Mouse (Mus musculus) liver, adult 2 months (tissue): ENCODE results near the gene Dennd6a.

ENCODE experiments used
- CTCF ChIP-seq: fragments of 200-500 bp; IDR thresholded peaks from 2 replicates; pipeline ENCODE4 v1.5.1; 2011; ENCODE audit warnings: low read depth, low read length, control low read depth
- POLR2A ChIP-seq: fragments of 200-500 bp; IDR thresholded peaks from 2 replicates; pipeline ENCODE4 v1.6.1; 2011; ENCODE audit warnings: low read length, control low read depth; ENCODE audit not compliant: insufficient read depth; ENCODE audit errors: extremely low read depth

DNA sequence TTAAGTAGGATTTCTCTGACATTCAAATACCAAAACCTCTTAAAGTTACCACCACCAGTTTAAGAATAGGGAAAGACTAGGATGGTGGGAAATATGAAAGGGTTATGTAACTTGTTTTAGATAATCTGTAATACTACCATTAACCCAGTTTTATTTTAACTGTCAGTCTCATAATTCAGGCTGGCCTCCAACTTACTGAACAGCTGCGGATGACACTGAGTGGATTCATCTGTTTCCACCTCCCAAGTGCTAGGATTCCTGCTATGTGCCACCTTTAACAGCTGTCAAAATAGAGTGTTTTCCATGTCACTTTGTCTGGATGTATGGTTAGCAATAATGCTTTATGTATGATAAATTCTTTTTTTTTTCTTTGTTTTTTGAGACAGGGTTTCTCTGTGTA is 86.6 kb downstream of the Dennd6a start:
- TF ChIP-seq POLR2A (no peak), CTCF (no peak)
